Comparison of ENCODE assay signal across 8 mouse cellular contexts in the genomic region with DNA sequence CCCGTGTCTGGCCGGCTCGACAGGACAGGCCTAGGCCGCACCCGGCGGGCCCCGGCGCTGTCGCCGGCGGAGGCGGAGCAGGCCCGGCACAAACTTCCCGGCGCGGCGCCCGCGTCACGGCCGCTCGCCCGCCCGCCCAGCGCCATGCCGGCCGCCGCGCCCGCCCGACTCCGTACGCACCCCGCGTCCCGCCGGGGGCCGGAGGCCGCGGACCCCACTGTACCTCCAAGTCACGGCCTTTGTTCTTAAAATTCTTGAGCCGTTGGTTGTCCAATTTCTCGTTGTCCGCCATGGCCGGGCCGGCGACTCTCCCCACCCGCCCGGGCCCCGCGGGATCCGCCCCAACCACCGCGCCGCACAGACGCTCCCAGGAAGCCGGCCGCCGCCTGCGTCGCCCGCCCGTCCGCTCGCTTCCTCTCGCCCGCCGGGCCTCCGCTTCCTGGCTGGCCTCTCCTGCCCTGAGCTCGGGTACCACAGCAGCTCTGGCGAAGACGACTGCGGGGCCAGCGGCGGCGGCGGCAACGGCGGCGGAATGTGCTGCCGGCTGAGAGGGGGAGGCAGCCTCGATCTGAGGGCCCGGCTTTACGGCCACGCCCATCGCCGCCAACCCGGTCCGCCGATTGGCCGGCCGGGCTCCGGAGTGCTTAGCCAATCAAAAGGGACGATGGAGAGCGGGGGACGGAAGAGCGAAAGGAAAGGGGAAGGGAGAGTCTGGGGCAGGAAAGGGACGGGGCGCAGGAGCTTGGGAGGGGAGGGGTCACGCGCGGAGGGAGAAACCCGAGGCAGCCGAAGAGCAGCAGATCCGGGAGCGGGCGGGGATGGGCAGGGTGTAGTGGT. TPM values are rescaled to one million over a fixed set of nuclear protein-coding genes. Genes with fewer than 3 reads are reported as not detected.
DNase-seq lines count a peak whose midpoint lies in the region; ATAC-seq and TF ChIP-seq lines count a peak whose summit lies in the region.

A gene (minus strand): TSS at position 605 of the 837 bp plus-strand sequence.

- H3K4me3 ChIP-seq in CH12.LX (replicated peaks in 1 of 3; ENCODE audit: low read depth in 2 of 3, low read length in 2 of 3, poor library complexity in 1 of 3): peak within 1 kb of the TSS; percentile 81 to 97 (median 82)
- peak within 1 kb of the TSS; percentile 94 for H3K4me3 ChIP-seq in forebrain, embryonic 11.5 days (ENCODE audit: low read depth, low read length)
- peak within 1 kb of the TSS; percentile 92 for H3K4me3 ChIP-seq in heart, embryonic 16.5 days (ENCODE audit: low read length)
- H3K4me3 ChIP-seq in liver, embryonic 15.5 days (replicated peaks): peak within 1 kb of the TSS; percentile 97
- H3K4me3 ChIP-seq in neural tube, embryonic 12.5 days: peak within 1 kb of the TSS; percentile 96

- peaks cover 3 to 45% of the 10 kb centered on the region in 2 experiments; a peak in 3 of 4 replicates for H3K4me1 ChIP-seq in CH12.LX (ENCODE audit: control insufficient read depth in 1 of 2, insufficient read depth in 2 of 2)
- H3K4me1 ChIP-seq in forebrain, embryonic 11.5 days (replicated peaks; ENCODE audit: control insufficient read depth, insufficient read depth, low read length): no peaks in the 10 kb centered on the region
- H3K4me1 ChIP-seq in heart, embryonic 16.5 days (ENCODE audit: control insufficient read depth, insufficient read depth, low read length): peaks cover 15% of the 10 kb centered on the region
- peaks cover 26% of the 10 kb centered on the region for H3K4me1 ChIP-seq in liver, embryonic 15.5 days (replicated peaks)
- H3K4me1 ChIP-seq in neural tube, embryonic 12.5 days: peaks cover 11% of the 10 kb centered on the region; the same call in 1 of the 2 replicates

- H3K79me2 ChIP-seq in CH12.LX (replicated peaks; ENCODE audit: control insufficient read depth, extremely low read depth, insufficient read depth, poor library complexity, severe bottlenecking): peaks cover 25% of the 10 kb centered on the region

- peak within 1 kb of the TSS; percentile 97 for H3K9ac ChIP-seq in CH12.LX (ENCODE audit: insufficient read depth, low read depth)
- peak within 1 kb of the TSS; percentile 93 for H3K9ac ChIP-seq in forebrain, embryonic 11.5 days (ENCODE audit: low read length)
- peak within 1 kb of the TSS; percentile 91 for H3K9ac ChIP-seq in heart, embryonic 16.5 days (ENCODE audit: low read length)
- H3K9ac ChIP-seq in liver, embryonic 15.5 days: peak within 1 kb of the TSS; percentile 89
- peak within 1 kb of the TSS; percentile 93 for H3K9ac ChIP-seq in neural tube, embryonic 12.5 days

- H3K4me2 ChIP-seq in CH12.LX (ENCODE audit: insufficient read depth, low read depth, poor library complexity, severe bottlenecking): peak within 1 kb of the TSS; percentile 86
- peak within 1 kb of the TSS; percentile 71 for H3K4me2 ChIP-seq in forebrain, embryonic 11.5 days (ENCODE audit: low read depth, low read length, severe bottlenecking)
- peak within 1 kb of the TSS; percentile 89 for H3K4me2 ChIP-seq in heart, embryonic 16.5 days (ENCODE audit: low read depth, low read length)
- H3K4me2 ChIP-seq in liver, embryonic 15.5 days: peak within 1 kb of the TSS; percentile 91
- H3K4me2 ChIP-seq in neural tube, embryonic 12.5 days (replicated peaks): peak within 1 kb of the TSS; percentile 69

- peak within 1 kb of the TSS; percentile 82 for H3K27ac ChIP-seq in CH12.LX (ENCODE audit: insufficient read depth, low read depth)
- H3K27ac ChIP-seq in forebrain, embryonic 11.5 days (ENCODE audit: low read depth, low read length): peak within 1 kb of the TSS; percentile 91
- peak within 1 kb of the TSS; percentile 96 for H3K27ac ChIP-seq in heart, embryonic 16.5 days (ENCODE audit: low read length)
- peak within 1 kb of the TSS; percentile 95 for H3K27ac ChIP-seq in liver, embryonic 15.5 days (replicated peaks)
- H3K27ac ChIP-seq in neural tube, embryonic 12.5 days: peak within 1 kb of the TSS; percentile 87

- H3K9me3 ChIP-seq in CH12.LX (replicated peaks; ENCODE audit: low read length): no peaks in the 10 kb centered on the region
- H3K9me3 ChIP-seq in forebrain, embryonic 11.5 days (ENCODE audit: control insufficient read depth, low read length): no peaks in the 10 kb centered on the region
- no peaks in the 10 kb centered on the region for H3K9me3 ChIP-seq in heart, embryonic 16.5 days (replicated peaks; ENCODE audit: control insufficient read depth, low read length)
- H3K9me3 ChIP-seq in liver, embryonic 15.5 days (replicated peaks): no peaks in the 10 kb centered on the region
- no peaks in the 10 kb centered on the region for H3K9me3 ChIP-seq in neural tube, embryonic 12.5 days

- H3K36me3 ChIP-seq in CH12.LX (replicated peaks in 1 of 2; ENCODE audit: control insufficient read depth in 1 of 2, insufficient read depth in 1 of 2, low read length in 1 of 2): peaks cover 0 to 2% of the 10 kb centered on the region in 2 experiments
- no peaks in the 10 kb centered on the region for H3K36me3 ChIP-seq in forebrain, embryonic 11.5 days (ENCODE audit: control insufficient read depth, insufficient read depth, low read length)
- no peaks in the 10 kb centered on the region for H3K36me3 ChIP-seq in heart, embryonic 16.5 days (ENCODE audit: control insufficient read depth, insufficient read depth)
- H3K36me3 ChIP-seq in liver, embryonic 15.5 days (replicated peaks): no peaks in the 10 kb centered on the region
- no peaks in the 10 kb centered on the region for H3K36me3 ChIP-seq in neural tube, embryonic 12.5 days

- dilution Hi-C loops in CH12.LX (cut with MboI; ENCODE audit: extremely low pct_ligation_motif_present, extremely low pct_unique_long_range_greater_than_20kb, low sequenced_read_pairs): no loop called here

- ATAC-seq in forebrain, embryonic 11.5 days (replicated peaks; ENCODE audit: low FRiP score): peak; percentile 98
- ATAC-seq in heart, embryonic 16.5 days (replicated peaks; ENCODE audit: extremely low read depth, insufficient read depth, low FRiP score): peak; percentile 97
- peak; percentile 89 for ATAC-seq in liver, embryonic 15.5 days (ENCODE audit: insufficient read depth)
- ATAC-seq in neural tube, embryonic 12.5 days (ENCODE audit: low FRiP score, low read depth): peak; percentile 99

- TF ChIP-seq EP300 in CH12.LX (IDR thresholded peaks at IDR 0.05; ENCODE audit: low read length): no peak

- H3K27me3 ChIP-seq in CH12.LX (replicated peaks): no peaks in the 10 kb centered on the region
- no peaks in the 10 kb centered on the region for H3K27me3 ChIP-seq in forebrain, embryonic 11.5 days (ENCODE audit: control insufficient read depth, insufficient read depth, low read length)
- H3K27me3 ChIP-seq in heart, embryonic 16.5 days (ENCODE audit: control insufficient read depth, insufficient read depth, low read length): no peaks in the 10 kb centered on the region
- no peaks in the 10 kb centered on the region for H3K27me3 ChIP-seq in liver, embryonic 15.5 days
- H3K27me3 ChIP-seq in neural tube, embryonic 12.5 days (replicated peaks): no peaks in the 10 kb centered on the region

- TF ChIP-seq RAD21 in CH12.LX (IDR thresholded peaks at IDR 0.05; ENCODE audit: low read depth, low read length): no peak

- peak; percentile 96 for DNase-seq in CH12.LX (ENCODE audit: extremely low read depth)
- peak; percentile 91 for DNase-seq in c-Kit-positive CD71-positive TER-119-negative erythroid progenitor cells, embryonic 14.5 days (ENCODE audit: low read depth)
- DNase-seq in forebrain, embryonic 11.5 days (ENCODE audit: low spot score): peak; percentile 97
- DNase-seq in kidney, postnatal 36 days: peak; percentile 95 to 96
- peak; percentile 93 for DNase-seq in telencephalon, adult 2 months (ENCODE audit: low read depth, low spot score)

- no peak for TF ChIP-seq CTCF in CH12.LX (conservative IDR thresholded peaks at IDR 0.05 in 1 of 2, IDR thresholded peaks at IDR 0.05 in 1 of 2; ENCODE audit: low read depth in 2 of 2, low read length in 2 of 2)

- peak; percentile 88; the same call in 1 of the 2 replicates for TF ChIP-seq POLR2A in CH12.LX (IDR thresholded peaks at IDR 0.05; ENCODE audit: low read depth, low read length)

- WGBS in forebrain, embryonic 11.5 days: under 1% methylated on average over 79 of the region's 107 CpGs
- WGBS in heart, embryonic 16.5 days: under 1% methylated on average over 92 of the region's 107 CpGs
- under 1% methylated on average over 106 of the region's 107 CpGs for WGBS in liver, embryonic 15.5 days (ENCODE audit: insufficient replicate concordance)
- WGBS in neural tube, embryonic 12.5 days: under 1% methylated on average over 102 of the region's 107 CpGs

- in situ Hi-C loops in CH12.LX (cut with MboI; ENCODE audit: low pct_ligation_motif_present, low pct_unique_long_range_greater_than_20kb, low sequenced_read_pairs): no loop called here

TF ChIP-seq in CH12.LX, 34 proteins besides CTCF, POLR2A, EP300 and RAD21 (continues in another document):
- TF ChIP-seq CHD2 (IDR thresholded peaks at IDR 0.05; ENCODE audit: low read length): no peak
- TF ChIP-seq NRF1 (IDR thresholded peaks at IDR 0.05; ENCODE audit: low read depth, low read length): no peak; the same call in 1 of the 2 replicates
- no peak for TF ChIP-seq USF2 (conservative IDR thresholded peaks at IDR 0.05; ENCODE audit: low read depth, low read length)
- TF ChIP-seq PAX5 (IDR thresholded peaks at IDR 0.05; ENCODE audit: low read length): no peak
- no peak; the same call in 1 of the 2 replicates for TF ChIP-seq SMC3 (IDR thresholded peaks at IDR 0.05; ENCODE audit: low read depth, low read length)
- TF ChIP-seq HCFC1 (IDR thresholded peaks at IDR 0.05; ENCODE audit: low read depth, low read length): peak; percentile 56
- no peak; the same call in 1 of the 2 replicates for TF ChIP-seq BHLHE40 (IDR thresholded peaks at IDR 0.05; ENCODE audit: low read depth, low read length)
- TF ChIP-seq ZC3H11A (IDR thresholded peaks at IDR 0.05; ENCODE audit: low read depth, low read length): no peak
- peak; percentile 77 for TF ChIP-seq NELFE (IDR thresholded peaks at IDR 0.05; ENCODE audit: low read depth, low read length)
- no peak; the same call in 1 of the 2 replicates for TF ChIP-seq MAZ (IDR thresholded peaks at IDR 0.05; ENCODE audit: low read depth, low read length)
- peak; percentile 86 for TF ChIP-seq ELF1 (IDR thresholded peaks at IDR 0.05; ENCODE audit: low read depth, low read length)
- TF ChIP-seq MEF2A (IDR thresholded peaks at IDR 0.05; ENCODE audit: borderline replicate concordance, low read depth, low read length): no peak
- peak; percentile 86 for TF ChIP-seq ZMIZ1 (IDR thresholded peaks at IDR 0.05; ENCODE audit: low read depth, low read length)

RNA-seq across cellular contexts. Expression of the gene that starts here (rescaled TPM):
- 16.9 and 23.9 TPM in 2 replicates for total RNA-seq in CH12.LX (2012; rRNA removed)
- total RNA-seq in CH12.LX (2014; rRNA removed): 25.7 and 28.8 TPM in 2 replicates
- polyA plus RNA-seq in CH12.LX (2012; ENCODE audit: insufficient read length, low read depth): 54.0 and 54.9 TPM in 2 replicates
- polyA plus RNA-seq in forebrain, embryonic 11.5 days (2014; fragmentation: Nextera tagmentation; extraction: Ambion mirVana): 54.6 and 55.7 TPM in 2 replicates
- 23.3 and 23.7 TPM in 2 replicates for polyA plus RNA-seq in heart, embryonic 16.5 days (2015; fragmentation: Nextera tagmentation; extraction: Ambion mirVana)
- polyA plus RNA-seq in liver, embryonic 15.5 days (2015; fragmentation: Nextera tagmentation; extraction: Ambion mirVana): 11.9 and 12.8 TPM in 2 replicates
- polyA plus RNA-seq in neural tube, embryonic 12.5 days (2016; fragmentation: Nextera tagmentation; extraction: Ambion mirVana): 48.7 and 53.5 TPM in 2 replicates

Comparison
In these comparisons a context has a peak if more than half of its experiments do, and no peak if none do; other contexts are left out.
1. Peak in every context shown above with its lines: DNase-seq, ATAC-seq, H3K4me3 ChIP-seq and H3K27ac ChIP-seq.